Mouse (Mus musculus) cerebral cortex, adult 2 months (tissue): ENCODE measurements around the gene Camta1.

ENCODE experiments used
- WGBS: fragments of 180-500 bp; shearing (Covaris S2); methylation state at CpG from one replicate; pipeline ENCODE4 v1.1.7; 2018; 5-methylcytosine and 5-hydroxymethylcytosine counted together

Camta1 gene

DNA sequence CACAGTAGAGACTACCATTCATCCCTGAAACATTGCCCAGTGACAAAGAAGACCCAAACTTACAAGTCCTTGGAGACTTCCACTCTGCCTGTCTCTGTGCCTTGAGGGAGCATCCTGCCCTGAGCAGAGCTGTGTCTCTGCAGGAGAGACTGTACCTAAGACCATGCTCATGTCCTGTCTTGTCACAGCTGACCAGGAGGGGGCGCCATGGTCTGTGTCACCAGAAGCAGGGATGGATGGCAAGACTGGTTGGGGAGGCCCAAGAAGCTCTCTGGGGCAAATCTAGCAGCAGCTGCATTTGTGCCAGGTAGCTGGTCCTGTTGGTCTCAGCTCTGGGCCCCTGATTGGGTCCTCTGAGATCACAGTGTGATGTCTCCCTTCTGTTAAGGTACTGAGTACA is 646.5 kb downstream of the Camta1 start:
- 55% methylated on average over 1 of the region's 1 CpGs for WGBS

DNA sequence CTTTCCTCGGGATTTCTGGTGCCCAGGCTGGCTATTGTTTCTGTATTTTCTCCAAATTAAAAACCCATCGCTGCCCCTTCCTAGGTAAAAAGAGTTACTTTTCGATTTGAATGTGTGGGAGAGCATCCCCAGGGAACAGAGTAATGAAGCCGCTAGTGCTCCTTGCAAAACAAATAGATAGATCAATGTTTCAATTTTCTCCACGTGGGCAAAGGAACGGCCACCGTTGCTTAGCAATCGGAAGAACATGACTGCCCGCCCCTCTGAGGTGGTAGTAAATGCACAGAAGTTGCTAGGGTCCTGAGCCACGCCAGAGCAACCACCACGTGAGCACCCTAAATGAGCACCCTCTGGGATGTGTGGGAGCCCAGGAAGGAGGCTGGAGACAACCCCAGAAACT is 648.2 kb downstream of the Camta1 start:
- WGBS = 63% methylated on average over 11 of the region's 11 CpGs

DNA sequence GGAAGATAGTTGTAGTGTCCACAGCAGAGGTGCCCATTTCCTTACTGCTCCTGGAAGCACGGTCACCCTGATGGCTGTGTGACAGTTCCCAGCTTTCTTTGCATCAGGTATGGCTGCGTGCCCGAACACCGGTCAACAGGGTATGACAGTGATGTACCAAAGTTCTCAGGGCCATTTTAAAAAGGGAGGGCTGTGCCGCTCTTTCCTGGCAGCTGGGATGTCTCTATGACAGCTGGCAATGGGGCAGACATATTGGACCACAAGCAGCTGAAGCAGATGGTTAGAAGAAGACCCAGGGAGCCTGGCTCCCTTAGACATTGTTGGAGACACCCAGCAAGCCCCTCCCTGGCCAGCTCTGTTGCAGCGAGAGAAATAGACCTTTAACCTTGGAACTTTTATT is 649.7 kb downstream of the Camta1 start:
- 89% methylated on average over 6 of the region's 6 CpGs for WGBS

DNA sequence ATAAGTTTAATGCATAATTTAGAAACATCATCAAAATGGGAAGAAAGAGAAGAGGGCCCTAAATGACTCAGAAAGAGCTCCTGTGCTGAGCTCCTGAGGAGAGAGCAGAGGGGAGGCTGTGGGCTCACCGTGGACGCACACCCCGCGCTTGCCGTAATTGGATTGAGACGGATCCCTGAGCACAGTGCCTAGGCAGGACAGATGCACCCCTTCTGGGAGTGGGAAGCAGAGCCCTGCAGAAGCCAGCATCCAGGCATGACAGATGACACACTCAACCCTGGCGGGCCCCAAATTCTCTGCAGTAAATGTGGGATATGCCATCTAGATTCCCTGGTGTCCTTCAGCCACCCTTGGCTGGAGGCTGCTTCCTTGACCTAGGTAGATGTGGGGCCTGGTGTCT is 654.1 kb downstream of the Camta1 start:
- WGBS = 89% methylated on average over 7 of the region's 7 CpGs

DNA sequence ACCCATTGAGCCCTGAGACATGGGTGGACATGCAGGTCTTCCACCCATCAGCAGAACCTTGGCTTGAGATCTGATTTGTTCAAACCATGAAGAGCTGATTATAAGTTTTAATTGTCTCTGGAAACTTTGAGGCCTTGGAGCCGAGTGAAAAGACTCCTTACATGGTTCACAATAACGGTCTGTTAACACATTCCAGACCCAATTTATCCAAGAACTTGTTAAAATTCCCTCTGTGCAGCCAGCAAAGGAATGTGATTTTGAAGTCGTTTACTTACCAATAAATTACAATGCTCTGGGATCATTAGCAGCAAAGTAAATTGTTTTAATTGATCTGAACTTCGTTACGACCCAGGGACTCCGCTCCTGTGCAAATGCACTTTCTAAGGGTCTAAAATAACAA is 658.8 kb downstream of the Camta1 start:
- WGBS = 69% methylated on average over 6 of the region's 6 CpGs

DNA sequence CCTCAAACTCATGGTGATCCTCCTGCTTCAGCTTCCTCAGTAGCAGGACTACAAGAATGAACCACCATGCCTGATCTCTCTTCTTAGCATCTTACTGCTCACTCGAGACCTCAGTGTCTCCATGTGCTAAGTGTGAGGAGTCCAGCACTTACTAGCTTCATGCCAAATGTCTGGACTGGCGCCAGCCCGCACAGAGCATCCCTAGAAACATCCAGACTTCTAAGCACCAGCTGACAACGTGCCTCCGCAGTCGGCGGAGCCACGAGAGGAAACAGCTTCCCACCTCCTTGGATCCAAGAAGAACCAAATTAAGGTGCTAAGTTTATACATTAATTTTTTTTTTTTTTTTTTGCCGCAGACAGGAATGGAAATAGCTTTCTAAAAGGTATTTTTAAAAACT is 661.4 kb downstream of the Camta1 start:
- 43% methylated on average over 9 of the region's 9 CpGs for WGBS

DNA sequence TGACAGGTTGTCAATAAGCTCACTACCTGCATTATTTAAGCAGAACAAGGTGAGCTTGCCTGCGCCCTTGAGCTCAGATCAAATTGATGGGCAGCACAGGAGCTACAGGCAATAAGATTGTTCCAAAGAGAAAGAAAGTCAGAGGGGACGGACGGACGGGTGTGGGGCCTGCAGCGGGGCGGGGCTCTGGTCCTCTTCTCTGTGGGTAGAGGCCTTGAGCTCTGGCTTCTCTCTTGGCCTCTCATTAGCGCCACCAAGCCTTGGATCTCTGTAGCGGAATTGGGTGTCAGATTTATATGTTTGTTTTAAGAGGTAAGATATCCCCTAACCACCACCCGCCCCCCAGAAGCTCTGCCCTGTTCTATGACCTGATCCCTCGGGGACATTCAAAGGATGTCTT is 666.5 kb downstream of the Camta1 start:
- WGBS = 71% methylated on average over 10 of the region's 10 CpGs

DNA sequence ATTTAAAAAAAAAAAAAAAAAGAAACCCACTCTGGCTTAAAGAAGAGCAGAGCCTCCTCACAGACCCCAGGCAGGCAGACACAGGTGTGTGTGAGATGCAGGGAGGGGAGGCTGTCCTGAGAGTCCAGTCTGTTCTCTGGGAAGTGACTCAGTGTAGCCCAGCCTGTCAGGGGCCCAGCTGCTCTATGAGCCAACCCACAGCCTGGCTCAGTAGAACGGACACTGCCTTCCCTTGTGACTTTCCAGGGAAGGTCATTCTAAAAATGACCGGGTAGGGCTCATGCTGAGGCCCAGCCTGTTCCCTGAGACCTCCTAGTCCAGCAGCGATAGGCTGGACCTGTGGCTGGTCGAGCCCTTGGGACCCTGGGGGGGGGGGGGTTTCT is 667.0 kb downstream of the Camta1 start:
- 52% methylated on average over 4 of the region's 4 CpGs for WGBS

DNA sequence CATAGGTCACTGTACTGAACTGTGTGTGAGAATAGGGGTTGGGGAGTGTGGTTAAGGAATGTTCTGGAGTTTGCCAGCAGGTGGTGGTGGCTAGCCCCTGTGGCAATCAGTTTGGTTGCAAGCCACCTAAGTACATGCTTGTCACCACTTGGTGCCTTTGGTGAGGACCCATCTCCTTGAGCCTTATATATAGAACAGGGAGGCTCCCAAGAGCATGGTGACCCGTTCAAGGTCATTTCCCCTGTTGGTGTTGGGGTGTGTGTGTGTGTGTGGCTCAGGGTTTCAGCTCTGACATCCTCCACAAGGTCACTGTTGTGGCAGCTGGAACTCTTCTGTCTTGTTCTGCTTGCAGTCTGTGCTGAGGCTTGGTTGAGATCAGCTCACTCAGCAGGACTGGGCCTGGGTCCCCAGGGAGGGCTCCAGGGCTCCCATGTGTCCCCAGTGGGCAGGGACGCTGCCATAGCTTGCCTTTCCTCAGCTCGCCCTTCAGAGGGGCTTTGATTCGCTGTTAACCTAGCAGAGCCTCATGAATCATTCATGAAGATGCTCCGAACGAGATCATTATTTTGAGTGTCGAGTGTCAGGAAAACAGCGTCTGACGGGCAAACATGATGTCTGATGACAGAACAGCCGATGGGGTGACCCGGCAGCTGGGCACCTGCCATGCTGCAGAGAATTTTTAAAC is 667.5 kb downstream of the Camta1 start:
- 57% methylated on average over 11 of the region's 11 CpGs for whole genome bisulfite sequencing

DNA sequence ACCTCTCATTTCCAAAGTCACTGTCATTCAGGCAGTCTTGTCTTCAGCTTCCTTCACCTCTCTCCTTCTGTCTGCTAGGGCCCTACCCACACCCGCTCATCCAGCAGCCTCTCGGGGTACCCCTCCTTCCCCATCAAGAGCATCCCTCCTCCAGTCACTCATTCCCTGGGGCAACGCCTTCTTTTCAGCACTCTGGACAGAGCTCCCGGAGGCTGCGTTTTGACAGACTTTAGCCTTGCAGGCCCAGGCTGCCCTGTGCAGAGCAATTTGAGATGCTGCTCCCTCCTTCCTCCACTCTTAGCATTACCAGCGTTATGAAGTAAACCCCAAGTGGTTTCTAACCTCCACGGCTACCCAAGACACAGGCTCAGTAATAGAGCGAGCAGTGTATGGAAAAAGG is 675.2 kb downstream of the Camta1 start:
- WGBS = 53% methylated on average over 8 of the region's 8 CpGs

DNA sequence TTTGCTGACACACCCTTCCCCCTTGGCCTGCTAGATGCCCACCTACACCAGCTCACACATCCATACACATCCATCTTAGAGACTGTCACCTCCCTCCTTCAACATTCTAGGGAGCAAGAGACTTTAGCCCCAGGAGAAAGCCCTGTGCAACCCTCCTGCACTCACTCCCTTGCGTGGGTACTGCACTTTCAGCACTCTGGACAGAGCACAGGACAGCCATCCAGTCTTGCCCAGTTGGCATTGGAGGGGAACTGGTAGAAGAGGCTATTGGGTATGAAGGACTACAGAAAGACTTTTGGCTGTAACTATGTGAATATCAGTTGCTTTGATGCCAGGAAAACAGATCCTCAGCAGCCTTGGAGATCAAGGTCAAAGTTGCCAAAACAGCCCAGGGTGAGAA is 675.9 kb downstream of the Camta1 start:
- 64% methylated on average over 1 of the region's 1 CpGs for WGBS

DNA sequence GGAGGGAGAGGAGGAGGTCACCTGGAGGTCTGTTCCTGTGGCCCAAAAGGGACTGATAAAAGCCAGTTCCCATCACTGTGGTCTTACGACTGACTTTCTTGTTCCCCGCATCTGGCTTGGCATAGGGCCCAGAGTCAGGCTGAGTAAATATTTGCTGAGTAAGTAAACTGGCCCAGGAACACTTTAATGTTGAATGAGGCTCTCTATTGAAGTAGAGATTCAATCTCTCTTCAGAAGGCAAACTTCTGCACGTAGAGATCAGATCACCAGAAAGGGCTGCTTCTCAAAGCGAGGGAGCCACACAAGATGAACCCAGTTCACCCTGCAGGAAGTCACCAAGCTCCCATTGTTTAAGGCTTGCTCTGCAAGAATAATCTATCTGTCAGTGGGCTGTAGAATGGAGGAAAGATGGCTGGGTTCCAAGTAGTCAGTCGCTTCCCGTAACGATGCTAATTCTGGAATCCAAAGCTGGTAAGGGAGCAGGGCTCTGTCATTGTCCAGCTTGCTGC is 681.2 kb downstream of the Camta1 start:
- WGBS = 24% methylated on average over 7 of the region's 7 CpGs

DNA sequence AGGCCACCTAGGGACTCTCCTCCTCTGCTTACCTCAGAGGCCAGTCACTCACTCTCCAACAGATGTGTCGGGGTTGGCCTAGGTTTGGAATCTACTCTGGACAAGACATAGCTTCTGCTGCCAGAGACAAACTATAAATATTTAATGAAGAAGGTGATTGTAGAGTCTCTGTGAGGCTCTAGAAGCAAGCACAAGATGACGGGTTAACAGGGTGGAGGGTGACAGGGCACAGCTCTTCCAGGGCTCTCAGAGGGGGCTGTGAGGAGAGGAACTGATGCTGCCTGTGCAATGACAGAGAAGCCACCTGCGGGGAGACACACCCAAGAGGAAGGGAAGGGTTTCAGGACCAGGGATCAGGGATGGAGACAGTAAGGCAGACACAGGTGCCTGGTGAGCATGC is 682.0 kb downstream of the Camta1 start:
- WGBS = 51% methylated on average over 3 of the region's 3 CpGs

DNA sequence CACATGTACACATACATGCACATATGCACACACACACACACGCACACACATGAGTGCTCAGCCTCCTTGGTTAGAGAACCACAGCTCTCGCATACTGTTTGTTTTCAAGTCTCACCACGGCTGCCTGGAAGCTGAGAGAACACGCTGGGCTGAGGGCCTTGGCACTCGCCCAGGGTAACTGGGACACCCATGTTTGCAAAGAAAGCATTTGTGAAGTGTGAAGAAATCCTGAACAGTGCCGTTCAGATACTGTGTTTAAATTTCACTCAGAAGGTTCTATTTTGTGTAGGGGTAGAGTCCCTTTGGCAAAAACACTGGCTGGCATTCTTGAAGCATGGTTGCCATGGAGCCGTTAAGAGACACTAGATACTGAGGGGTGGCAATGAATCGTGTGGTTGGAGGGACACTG is 682.7 kb downstream of the Camta1 start:
- 22% methylated on average over 8 of the region's 8 CpGs for WGBS

DNA sequence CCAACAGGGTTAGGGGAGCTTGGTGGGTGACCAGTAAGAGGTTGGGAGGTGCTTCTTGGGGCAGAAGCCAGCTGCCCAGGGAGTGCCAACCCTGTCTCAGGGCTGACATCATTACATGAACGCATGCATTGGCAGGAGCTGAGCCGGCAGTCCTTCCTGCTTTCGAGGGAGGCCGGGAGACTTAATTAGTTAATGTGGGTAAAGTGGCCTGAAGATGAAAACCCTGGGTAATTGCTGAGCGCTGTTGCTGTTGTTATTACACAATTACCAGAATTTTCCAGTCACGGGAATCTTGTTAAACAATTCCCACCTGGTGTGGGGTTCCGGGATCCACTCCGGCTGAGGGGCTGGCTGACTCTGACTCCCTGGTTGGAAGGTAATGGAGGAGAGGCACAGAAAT is 689.1 kb downstream of the Camta1 start:
- WGBS = 78% methylated on average over 8 of the region's 8 CpGs

DNA sequence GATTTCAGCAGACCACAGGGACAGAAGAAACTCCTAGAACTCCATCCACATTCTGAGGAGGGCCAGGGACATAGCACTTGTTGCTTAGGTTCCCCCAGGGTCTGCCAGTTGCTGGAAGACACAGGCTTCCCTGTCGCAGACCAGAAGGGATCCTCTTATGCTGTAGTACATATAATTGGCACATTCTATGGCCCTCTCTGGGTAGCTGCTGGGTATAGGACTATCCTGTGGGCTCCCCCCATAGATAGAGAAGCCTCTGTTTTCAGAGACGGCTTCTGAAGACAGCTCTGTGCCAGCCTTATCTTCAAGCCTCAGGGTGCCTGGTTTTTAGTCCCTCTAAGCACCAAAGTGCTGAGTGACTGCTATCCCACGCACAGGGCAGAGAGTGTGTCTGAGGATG is 690.6 kb downstream of the Camta1 start:
- 73% methylated on average over 3 of the region's 3 CpGs for WGBS

DNA sequence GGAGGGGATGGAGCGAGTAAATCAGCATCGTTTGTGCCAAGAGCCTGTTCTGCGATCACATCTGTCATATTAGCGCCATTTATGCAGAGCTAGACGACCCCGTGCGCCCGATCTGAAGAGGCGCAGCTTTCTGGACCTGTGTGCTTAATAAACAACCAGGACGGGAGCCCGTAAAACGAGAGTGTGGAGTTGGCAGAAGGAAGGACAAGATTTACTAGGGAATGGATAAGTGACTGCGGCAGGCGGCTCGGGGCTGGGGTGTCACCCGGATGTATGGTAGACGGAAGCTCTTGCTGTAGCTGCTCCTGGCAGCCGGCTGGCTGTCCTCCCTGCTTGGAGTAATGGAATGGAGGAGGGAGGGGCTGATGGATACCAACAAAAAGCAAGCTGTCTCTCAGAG is 691.0 kb downstream of the Camta1 start:
- WGBS = 69% methylated on average over 18 of the region's 18 CpGs

DNA sequence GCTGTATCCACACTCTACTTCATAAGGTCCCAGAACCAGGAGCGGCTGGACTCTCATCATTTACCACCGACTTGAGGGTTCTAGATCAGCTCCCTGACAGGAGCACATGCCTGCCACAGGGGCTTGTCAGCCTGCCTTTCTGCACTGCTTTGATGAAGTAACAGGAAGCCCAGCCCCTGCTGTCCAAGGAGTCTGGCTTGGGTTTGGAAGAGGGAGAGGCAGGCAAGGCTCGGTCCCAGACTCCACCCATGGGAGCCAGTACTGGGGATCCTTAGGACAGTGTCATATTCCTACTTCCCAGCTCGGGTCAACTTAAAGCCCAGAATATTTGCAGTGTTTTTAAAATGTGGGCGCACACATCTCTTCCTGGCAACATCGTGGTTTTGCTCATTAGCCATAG is 694.7 kb downstream of the Camta1 start:
- WGBS = 88% methylated on average over 6 of the region's 6 CpGs

DNA sequence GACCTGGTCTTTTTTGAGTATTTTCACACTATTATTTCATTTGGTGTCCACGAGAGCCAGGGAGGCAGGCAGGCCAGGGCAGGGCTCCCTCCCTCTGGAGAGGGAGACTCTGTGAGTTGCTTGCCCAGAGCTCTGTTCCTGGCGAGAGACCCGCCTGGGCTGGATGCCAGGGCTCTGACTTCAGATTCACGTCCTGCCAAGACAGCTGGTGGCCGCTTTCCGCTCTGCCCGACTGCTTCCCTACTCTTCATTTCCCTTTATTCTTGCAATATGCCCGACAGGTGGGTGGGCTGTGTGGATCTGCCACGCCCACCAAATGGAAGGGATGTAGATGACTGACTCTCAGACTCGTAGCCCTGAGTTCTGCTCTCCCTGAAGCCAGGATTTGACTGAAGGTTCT is 696.1 kb downstream of the Camta1 start:
- WGBS = 30% methylated on average over 10 of the region's 10 CpGs

DNA sequence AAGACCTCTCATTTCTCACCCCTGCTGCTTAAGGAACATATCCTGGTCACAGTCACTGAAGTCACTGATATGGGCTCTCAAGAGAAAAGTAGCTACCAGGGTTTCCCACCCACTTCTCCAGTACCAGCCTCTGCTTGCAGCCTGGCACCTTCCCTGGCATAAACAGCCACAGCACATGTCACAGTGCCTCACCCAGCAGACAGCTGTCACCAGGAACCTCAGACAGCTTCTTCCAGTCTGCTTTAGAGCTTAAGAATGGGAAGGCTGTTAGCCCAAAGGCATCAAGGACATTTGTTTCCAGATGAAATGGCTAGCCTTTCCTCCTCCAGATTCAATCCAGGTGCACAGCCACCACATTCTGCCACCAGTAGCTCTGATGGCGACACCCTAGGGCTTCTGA is 697.4 kb downstream of the Camta1 start:
- WGBS = 93% methylated on average over 1 of the region's 1 CpGs

DNA sequence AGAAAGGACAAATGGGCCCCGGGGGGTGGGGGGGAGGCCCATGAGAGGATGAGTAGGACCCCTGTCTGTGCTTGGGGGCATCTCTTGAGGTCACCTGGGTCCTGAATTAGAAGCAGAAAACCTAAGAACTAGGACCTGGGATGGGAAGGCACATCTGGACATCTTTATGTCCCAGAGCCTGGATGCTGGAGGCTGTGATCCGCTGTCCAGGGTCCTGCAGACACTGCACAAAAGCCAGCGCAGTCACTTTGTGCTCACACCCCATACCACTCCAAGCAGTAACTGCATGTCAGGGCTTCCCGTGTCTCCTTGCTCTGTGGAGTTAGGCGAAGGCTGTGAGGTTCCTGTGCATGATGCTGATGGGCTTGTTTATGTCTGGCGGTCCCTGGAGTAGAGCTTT is 699.8 kb downstream of the Camta1 start:
- 70% methylated on average over 6 of the region's 6 CpGs for WGBS

DNA sequence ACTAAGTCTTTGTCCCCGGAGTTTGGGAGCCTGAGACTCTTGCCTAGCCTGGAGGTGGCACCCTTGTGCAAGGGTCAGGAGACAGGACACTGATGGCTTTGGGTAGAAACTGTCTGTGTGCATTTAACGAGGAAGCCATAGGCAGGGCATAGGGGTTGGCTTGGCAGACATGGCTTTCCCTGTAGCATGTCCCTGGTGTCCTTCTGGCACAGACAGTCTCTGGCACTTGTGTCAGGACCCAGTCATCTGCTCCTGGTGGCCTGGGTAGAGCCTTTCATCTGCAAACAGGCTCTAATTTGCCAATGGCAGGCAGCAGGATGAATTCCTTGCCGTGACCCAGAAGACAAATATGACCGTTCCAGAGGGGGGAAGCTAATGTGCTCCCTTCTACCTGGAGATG is 700.7 kb downstream of the Camta1 start:
- 70% methylated on average over 4 of the region's 4 CpGs for WGBS

DNA sequence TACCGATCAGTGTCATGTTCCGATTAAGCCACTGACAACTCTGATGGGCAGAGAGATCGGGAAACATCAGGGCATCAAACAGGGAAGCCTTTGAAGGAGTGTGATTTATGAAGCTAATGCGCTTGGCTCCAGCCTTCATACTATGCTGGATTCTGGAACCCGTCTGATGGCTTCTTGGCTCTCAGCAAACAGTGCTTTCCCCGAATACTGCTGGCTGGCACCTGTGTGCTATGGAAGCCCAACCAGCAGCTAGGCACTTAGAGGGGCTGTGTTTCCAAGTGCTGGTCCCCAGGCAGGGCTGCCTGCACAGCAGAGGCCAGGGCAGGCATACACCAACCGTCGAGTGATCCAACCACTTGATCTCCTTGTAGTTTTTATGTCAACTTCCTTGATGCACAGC is 701.2 kb downstream of the Camta1 start:
- 65% methylated on average over 8 of the region's 8 CpGs for WGBS

DNA sequence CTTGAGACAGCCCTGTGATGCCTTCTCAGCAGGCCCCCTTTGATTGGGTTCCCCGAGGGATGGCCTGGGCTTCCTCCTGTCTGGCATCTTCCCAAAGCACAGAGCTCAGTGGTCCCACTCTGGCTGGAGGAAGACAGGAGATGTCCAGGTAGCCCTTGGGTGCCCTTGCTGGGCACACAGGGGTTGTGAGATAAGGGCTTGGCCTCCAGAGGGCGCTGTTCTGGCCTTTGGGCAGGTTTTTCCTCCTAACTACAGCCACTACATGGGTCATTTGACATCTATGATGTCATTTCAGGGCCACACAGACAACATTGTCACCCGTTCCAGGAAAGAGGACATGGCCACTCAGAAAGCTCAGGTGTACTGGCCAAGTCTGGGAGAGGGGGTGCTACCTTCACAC is 703.4 kb downstream of the Camta1 start:
- 60% methylated on average over 3 of the region's 3 CpGs for WGBS
